Mouse (Mus musculus): ENCODE data around the gene Cyp2d9.

DNA sequence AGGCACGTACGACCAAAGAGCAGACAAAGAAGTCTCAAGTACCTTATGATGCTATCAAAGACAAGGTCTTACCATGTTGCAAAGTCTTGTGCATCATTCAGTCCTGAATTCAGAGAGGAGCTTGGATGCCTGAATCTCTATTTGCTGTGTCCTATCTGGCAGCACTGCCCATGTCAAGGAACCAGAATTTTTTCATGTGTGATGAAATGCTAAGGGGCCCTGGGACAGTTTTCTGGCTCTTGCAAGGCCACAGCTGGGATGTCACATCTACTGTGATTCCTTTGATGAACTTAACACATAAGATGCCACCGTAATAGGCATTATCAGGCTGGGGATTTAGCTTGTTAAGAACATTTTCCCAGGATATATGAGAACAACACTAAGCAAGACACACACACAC lies 1.8 kb downstream of the Cyp2d9 start:
- TF ChIP-seq CTCF (IDR thresholded peaks at IDR 0.05; ENCODE audit: borderline replicate concordance, insufficient read depth, low read length), result no peak
- no peak for TF ChIP-seq POLR2A (IDR thresholded peaks at IDR 0.05; ENCODE audit: low read depth, low read length)
